Mouse (Mus musculus) hindbrain, embryonic 14.5 days (tissue): ENCODE measurements around the gene Gfi1. TPM values are rescaled to one million over a fixed set of nuclear protein-coding genes. Genes with fewer than 3 reads are reported as not detected.

Experiments
- ATAC-seq: fragments of 200-750 bp; cut with Nextera tagmentation; 2 replicates; pipeline ENCODE4 v1.8.0; 2017; ENCODE audit warnings: moderate number of reproducible peaks, mild to moderate bottlenecking, moderate TSS enrichment, moderate library complexity; ENCODE audit not compliant: low FRiP score
- DNase-seq: peaks from one replicate; pipeline ENCODE4 v3.0.0-alpha.2; 2015; ENCODE audit warnings: low spot score
- H3K27ac ChIP-seq: fragments of 300-500 bp; sonication (generic); 2 replicates; pipeline ENCODE4 v1.5.1; 2014; ENCODE audit warnings: mild to moderate bottlenecking, moderate library complexity
- H3K27me3 ChIP-seq: fragments of 300-500 bp; sonication (generic); 2 replicates; pipeline ENCODE4 v1.6.1; 2014; ENCODE audit warnings: mild to moderate bottlenecking, low read length, mixed read lengths; ENCODE audit not compliant: control insufficient read depth, insufficient read depth
- H3K36me3 ChIP-seq: fragments of 300-500 bp; sonication (generic); replicated peaks from 2 replicates; pipeline ENCODE4 v1.6.1; 2014; ENCODE audit not compliant: control insufficient read depth, insufficient read depth
- H3K4me1 ChIP-seq: fragments of 300-500 bp; sonication (generic); replicated peaks from 2 replicates; pipeline ENCODE4 v1.6.1; 2014; ENCODE audit warnings: antibody characterized with exemption, low read length, mixed read lengths; ENCODE audit not compliant: control insufficient read depth, insufficient read depth
- H3K4me2 ChIP-seq: fragments of 300-500 bp; sonication (generic); replicated peaks from 2 replicates; pipeline ENCODE4 v1.6.1; 2014; ENCODE audit warnings: mild to moderate bottlenecking, moderate library complexity
- H3K4me3 ChIP-seq: fragments of 300-500 bp; sonication (generic); replicated peaks from 2 replicates; pipeline ENCODE4 v1.5.1; 2014; ENCODE audit warnings: mild to moderate bottlenecking, low read length
- H3K9ac ChIP-seq: fragments of 300-500 bp; sonication (generic); 2 replicates; pipeline ENCODE4 v1.6.1; 2014
- H3K9me3 ChIP-seq: fragments of 300-500 bp; sonication (generic); 2 replicates; pipeline ENCODE4 v1.6.1; 2016; ENCODE audit warnings: low read length; ENCODE audit not compliant: control insufficient read depth
- WGBS: fragments of 180-500 bp; shearing (Covaris S2); extraction: QIAGEN DNeasy Blood & Tissue Kit; methylation state at CpG from one replicate; pipeline ENCODE4 v1.1.7; 2014; 5-methylcytosine and 5-hydroxymethylcytosine counted together
- polyA plus RNA-seq: library from polyadenylated mRNA; unstranded; fragments of >200 nt; fragmentation: Nextera tagmentation; extraction: Ambion mirVana; gene quantifications from 2 replicates; pipeline ENCODE4 v1.2.1, GENCODE M21; 2014

The Gfi1 gene
- polyA plus RNA-seq, 1 experiment from 2014 or later = not detected

- no peaks in the 10 kb centered on the region for H3K36me3 ChIP-seq
- H3K27me3 ChIP-seq = peaks cover 96% of the 10 kb centered on the region
- no peak overlapping the region for H3K27ac ChIP-seq
- peaks cover 8% of the 10 kb centered on the region; the same call in 1 of the 2 replicates for H3K4me1 ChIP-seq
- no peak for ATAC-seq
- H3K9ac ChIP-seq = no peak overlapping the region
- H3K9me3 ChIP-seq = 0 out of 2 replicates have a peak, but pooled peaks cover 3% of the 10 kb centered on the region
- 0 out of 2 replicates have a peak overlapping the region, but pooled peaks have one; percentile 15 for H3K4me3 ChIP-seq
- no peak for DNase-seq
- peak overlapping the region; percentile 33 for H3K4me2 ChIP-seq
- under 1% methylated on average over 52 of the region's 52 CpGs for WGBS
Observed at GRCm38 (mm10) chr5:107724661-107725434, 988 bp downstream of the Gfi1 start.

- peaks cover 8% of the 10 kb centered on the region; the same call in 1 of the 2 replicates for H3K4me1 ChIP-seq
- under 1% methylated on average over 49 of the region's 49 CpGs for WGBS
- H3K4me3 ChIP-seq = 0 out of 2 replicates have a peak overlapping the region, but pooled peaks have one; percentile 8
- H3K27ac ChIP-seq = no peak overlapping the region
- no peaks in the 10 kb centered on the region for H3K36me3 ChIP-seq
- peaks cover 99% of the 10 kb centered on the region for H3K27me3 ChIP-seq
- peak overlapping the region; percentile 27; the same call in 1 of the 2 replicates for H3K4me2 ChIP-seq
- 0 out of 2 replicates have a peak, but pooled peaks cover 3% of the 10 kb centered on the region for H3K9me3 ChIP-seq
- no peak for DNase-seq
- peak; percentile 32; the same call in 1 of the 2 replicates for ATAC-seq
- H3K9ac ChIP-seq = no peak overlapping the region
Observed at GRCm38 (mm10) chr5:107723541-107724511, 2.0 kb downstream of the Gfi1 start.

DNA sequence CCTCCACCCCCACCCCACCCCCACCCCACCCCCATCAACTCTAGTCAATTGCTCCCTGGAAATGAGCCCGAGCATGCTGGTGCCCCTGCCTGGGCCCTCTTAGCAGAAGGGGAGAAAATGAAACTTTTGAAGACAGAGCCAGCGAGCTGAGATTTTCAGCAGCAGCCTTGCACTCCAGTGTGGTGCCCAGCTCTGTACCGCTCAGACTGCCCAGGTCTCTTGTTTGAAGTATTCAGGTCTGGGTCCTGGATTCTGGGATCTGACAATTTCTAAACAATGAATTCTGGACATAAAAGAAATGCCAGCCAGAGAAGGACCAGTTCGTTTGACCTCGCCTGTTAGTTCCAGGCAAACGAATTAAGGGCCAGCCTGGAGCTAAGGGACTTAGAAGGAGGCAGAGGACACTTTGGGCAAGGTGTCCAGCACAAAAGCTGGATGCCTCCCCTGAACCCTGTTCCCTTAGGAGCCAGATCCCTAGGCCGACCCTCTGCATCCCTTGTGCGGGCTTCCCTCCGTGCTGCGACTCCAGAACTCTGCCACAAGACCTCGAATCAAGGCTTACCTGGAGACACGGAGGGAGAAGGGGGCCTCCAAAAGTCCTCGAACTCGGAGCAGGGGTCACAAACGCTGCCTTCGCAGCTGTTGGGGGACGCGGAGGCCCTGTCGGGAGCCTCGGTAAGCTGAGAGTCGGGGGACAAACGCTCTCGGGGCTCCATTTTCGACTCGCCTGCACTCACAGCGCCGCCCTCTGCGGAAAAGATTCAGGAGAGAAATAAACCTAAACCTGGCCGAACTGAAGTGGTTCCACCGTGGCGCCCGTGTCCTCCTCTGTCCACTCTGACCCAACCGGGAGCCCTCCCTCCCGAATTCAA is 2.9 kb downstream of the Gfi1 start:
- ATAC-seq = no peak

DNA sequence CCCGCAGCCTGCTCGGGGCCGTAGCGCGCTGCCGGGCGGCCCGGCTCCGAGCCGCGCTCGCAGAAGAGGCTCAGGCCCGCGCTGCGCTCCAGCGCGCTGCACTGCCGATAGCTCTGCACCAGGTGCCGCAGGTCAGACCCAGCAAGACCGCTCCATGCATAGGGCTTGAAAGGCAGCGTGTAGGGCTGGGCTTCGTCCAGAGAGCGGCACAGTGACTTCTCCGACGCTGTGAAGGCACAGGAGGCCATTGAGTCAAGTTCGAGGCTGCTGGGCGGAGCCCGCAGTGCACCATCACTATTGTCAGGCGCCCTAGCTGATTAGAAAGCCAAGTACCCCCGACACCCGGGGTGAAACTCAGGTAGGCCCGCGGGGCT is 4.2 kb downstream of the Gfi1 start:
- no peak for DNase-seq
- Histone ChIP-seq H3K27me3 (peaks cover 100% of the 10 kb centered on the region), H3K4me1 (peaks cover 8% of the 10 kb centered on the region; the same call in 1 of the 2 replicates), H3K4me3 (peak overlapping the region; percentile 29), H3K36me3 (no peaks in the 10 kb centered on the region), H3K9ac (no peak overlapping the region), H3K4me2 (peak overlapping the region; percentile 53), H3K27ac (no peak overlapping the region), H3K9me3 (no peaks in the 10 kb centered on the region)
- ATAC-seq = peak; percentile 54; the same call in 1 of the 2 replicates
- WGBS = under 1% methylated on average over 33 of the region's 33 CpGs

More for the DNA sequence above, 2.9 kb downstream of the Gfi1 start:
- no peak for DNase-seq
- no peak overlapping the region for H3K4me3 ChIP-seq
- H3K27me3 ChIP-seq = peaks cover 99% of the 10 kb centered on the region
- no peaks in the 10 kb centered on the region for H3K36me3 ChIP-seq
- H3K9me3 ChIP-seq = no peaks in the 10 kb centered on the region
- H3K4me1 ChIP-seq = peaks cover 8% of the 10 kb centered on the region; the same call in 1 of the 2 replicates
- under 1% methylated on average over 34 of the region's 34 CpGs for WGBS
- H3K27ac ChIP-seq = no peak overlapping the region
- H3K4me2 ChIP-seq = peak overlapping the region; percentile 27; the same call in 1 of the 2 replicates
- no peak overlapping the region for H3K9ac ChIP-seq

DNA sequence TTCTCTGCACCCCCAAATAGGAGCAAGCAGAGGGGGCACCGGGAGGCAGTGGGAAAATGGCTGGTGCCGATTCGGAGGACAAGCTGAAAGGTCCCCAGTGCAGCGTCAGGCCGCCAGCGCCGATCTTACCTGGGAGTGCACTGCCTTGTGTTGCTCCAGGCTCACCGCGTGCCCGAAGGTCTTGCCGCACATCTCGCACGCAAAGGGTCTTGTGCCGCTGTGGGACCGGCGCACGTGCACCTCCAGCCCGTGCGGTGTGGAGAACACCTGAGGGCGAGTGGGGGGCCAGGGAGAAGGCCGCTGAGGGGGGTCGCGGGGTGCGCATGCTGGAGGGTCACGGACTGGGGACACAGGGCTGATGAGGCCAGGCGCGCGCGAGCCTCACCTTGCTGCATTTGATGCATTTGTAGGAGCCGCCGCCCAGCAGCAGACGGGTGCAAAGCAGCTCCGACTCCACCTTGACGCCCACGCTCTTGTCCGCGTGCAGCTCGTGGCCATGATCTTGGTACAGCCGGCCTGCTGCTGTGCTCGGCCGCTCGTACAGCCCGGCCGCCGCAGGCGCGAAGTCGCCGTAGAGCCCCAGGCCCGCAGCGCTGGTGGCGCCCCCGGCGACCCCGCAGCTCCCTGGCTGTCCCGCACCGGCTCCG is 4.7 kb downstream of the Gfi1 start:
- Histone ChIP-seq H3K4me3 (peak overlapping the region; percentile 29), H3K4me1 (peaks cover 8% of the 10 kb centered on the region; the same call in 1 of the 2 replicates), H3K9ac (no peak overlapping the region), H3K9me3 (no peaks in the 10 kb centered on the region), H3K36me3 (no peaks in the 10 kb centered on the region), H3K27ac (no peak overlapping the region), H3K27me3 (peaks cover 100% of the 10 kb centered on the region), H3K4me2 (peak overlapping the region; percentile 53)
- DNase-seq (no peak), ATAC-seq (peak; percentile 44; the same call in 1 of the 2 replicates)
- WGBS = 1% methylated on average over 57 of the region's 58 CpGs

DNA sequence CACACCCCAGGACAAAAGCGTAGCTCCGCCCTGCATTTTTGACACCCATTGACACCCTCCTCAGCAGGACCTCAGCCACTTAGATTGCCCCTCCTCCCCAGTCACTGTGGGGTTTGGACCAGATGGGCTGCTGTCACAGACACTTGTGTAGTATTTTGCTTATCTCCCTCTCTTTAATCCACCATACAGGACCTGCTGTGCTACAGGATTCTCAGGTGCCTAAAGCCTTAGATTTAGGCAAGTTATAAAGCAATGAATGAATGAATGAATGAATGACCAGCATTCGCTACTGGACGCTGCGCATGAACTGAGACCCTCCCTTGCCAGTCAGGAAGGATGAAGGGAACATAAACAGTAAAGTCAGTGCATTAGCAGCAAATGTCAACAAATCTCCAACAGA is 5.3 kb downstream of the Gfi1 start:
- no peak for DNase-seq
- H3K27me3 ChIP-seq = peaks cover 96% of the 10 kb centered on the region
- H3K27ac ChIP-seq = no peak overlapping the region
- no peaks in the 10 kb centered on the region for H3K36me3 ChIP-seq
- H3K4me2 ChIP-seq = no peak overlapping the region
- no peak for ATAC-seq
- WGBS = 7% methylated on average over 5 of the region's 5 CpGs
- H3K4me3 ChIP-seq = no peak overlapping the region
- no peaks in the 10 kb centered on the region for H3K9me3 ChIP-seq
- no peak overlapping the region for H3K9ac ChIP-seq
- H3K4me1 ChIP-seq = peaks cover 8% of the 10 kb centered on the region; the same call in 1 of the 2 replicates

DNA sequence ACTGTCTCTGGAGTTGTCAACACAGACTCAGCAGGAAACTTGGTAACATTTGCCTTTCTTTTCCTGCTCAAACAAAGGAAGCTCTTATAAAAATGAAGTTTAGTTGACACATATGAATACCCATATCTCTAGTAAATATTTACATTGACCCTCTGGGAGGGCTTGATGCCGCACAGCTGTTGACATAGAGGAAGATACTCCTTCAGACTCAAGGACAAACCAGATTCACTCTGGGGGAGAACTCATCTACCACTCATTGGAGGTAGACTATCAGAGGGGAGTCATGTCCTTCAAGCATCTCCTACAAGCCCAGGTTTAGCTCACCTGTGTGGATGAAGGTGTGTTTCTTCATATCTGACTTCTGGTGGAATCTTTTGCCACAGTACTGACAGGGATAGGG is 6.0 kb downstream of the Gfi1 start:
- Histone ChIP-seq H3K27me3 (peaks cover 93% of the 10 kb centered on the region), H3K9me3 (no peaks in the 10 kb centered on the region), H3K36me3 (no peaks in the 10 kb centered on the region), H3K4me2 (no peak overlapping the region), H3K27ac (no peak overlapping the region), H3K4me3 (no peak overlapping the region), H3K9ac (no peak overlapping the region), H3K4me1 (peaks cover 8% of the 10 kb centered on the region; the same call in 1 of the 2 replicates)
- DNase-seq = no peak
- ATAC-seq = no peak
- WGBS = 45% methylated on average over 1 of the region's 1 CpGs

DNA sequence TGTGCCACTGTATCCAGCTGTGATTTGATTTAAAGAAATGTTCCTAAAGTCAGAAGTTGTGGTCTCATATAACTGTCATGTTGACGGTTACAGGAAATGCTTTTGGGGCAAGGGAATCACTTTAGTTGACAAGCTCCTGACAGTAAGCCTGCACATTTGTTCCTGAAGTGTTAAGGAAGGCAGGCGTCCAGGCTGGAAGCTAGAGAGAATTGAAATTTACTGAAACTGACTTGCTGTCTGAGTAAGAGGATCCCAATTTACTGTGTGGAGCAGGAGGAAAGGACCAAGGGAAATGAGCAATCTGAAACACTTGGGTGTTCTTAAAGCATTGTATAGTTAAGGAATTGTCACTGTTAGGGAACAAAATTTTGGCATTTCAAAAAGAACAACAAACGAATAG is 6.6 kb downstream of the Gfi1 start:
- ATAC-seq (no peak), DNase-seq (no peak)
- Histone ChIP-seq H3K9me3 (no peaks in the 10 kb centered on the region), H3K4me1 (peaks cover 8% of the 10 kb centered on the region; the same call in 1 of the 2 replicates), H3K27ac (no peak overlapping the region), H3K4me3 (no peak overlapping the region), H3K4me2 (no peak overlapping the region), H3K27me3 (peaks cover 89% of the 10 kb centered on the region), H3K36me3 (no peaks in the 10 kb centered on the region), H3K9ac (no peak overlapping the region)
- WGBS = 18% methylated on average over 3 of the region's 3 CpGs
